Mouse (Mus musculus): ENCODE measurements around the gene Ano2.

Gene Ano2

DNA sequence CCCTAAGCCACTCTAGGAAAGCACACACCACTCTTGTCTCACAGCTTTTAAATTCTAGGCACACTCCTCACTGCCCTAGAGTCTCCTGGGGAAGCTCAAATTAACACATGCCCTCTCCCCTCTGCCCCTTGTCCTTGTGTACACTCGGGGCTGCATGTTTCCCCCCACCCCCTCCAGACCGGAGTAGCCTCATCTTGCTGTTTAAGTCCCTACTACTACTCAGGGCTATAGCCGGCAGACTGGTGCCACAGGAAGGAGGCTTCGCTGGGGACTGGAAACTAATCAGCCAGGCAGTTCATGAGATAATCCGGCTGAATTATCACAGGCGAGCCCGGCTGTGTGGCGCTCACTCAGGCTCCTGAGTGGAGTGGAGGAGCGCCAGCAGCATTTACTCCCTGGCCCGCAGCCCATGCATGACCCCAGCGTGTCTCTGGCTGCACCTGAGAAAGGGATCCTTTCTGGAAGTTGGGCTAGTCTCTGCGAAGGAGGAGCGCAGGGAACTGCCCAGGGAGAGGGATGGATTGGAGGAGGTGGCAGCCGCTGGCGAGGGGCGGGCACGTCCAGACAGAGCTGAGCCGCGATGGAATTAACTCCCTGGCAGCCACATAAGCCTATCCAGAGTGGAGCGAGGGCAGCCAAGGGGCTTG is at the start of gene Ano2:
Gene Ano2 (plus strand): TSS at position 363 of the 647 bp plus-strand sequence.
- no peak for DNase-seq (ENCODE audit: low spot score)

DNA sequence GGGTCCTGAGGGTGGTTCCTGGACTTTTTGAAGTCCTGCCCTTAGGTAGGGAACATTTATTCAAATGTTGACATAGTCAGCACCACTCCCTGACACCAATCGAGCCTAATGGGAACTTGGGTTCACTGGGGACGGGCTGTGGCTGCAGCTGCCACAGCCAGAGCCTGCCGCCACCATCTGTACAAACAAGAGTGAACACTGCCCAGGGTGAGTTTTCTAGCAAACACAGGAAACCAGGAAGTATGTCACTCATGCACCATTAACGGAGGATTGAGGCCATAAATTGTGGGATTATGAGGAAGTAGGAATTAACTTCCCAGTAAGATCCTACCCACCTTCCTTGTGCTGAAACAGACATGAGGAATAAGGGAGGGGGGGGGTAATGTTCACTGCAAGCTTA is 49.7 kb upstream of the Ano2 start:
- no peak for DNase-seq (ENCODE audit: low spot score)

DNA sequence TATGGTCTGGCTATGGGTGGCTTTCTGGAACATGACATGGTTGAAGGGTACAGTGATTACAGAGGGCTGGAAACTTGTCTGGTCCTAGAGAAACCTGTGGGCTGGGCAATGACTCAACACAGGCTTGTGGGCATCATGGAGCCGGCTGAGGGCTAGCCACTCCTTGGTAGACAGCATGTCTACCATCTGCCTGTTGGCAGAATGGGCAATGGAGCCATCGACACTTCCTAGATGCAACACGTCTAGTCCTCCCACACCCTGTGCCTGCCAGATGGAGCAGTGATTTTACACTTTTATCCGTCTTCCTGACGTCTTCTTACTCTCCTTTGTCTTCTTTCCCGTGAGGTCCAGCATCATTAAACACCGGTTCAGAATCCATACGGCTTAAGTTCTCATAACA is 49.1 kb upstream of the Ano2 start:
- DNase-seq (ENCODE audit: low spot score) = no peak

DNA sequence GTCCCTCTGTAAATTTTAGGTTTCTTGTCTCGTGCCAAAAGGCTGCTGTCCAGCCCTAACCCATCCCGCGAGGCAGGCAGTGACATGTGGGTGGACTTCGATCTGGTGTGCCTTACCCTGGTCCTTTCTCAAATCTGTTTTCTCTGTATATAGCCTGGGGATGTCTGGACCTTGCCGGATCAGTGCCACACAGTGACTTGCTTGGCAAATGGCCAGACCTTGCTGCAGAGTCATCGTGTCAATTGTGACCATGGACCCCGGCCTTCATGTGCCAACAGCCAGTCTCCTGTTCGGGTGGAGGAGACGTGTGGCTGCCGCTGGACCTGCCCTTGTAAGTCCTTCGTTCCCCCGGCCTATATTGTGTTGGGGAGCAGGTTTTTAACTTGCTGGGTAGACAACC is 41.3 kb upstream of the Ano2 start:
- DNase-seq (ENCODE audit: low spot score) = no peak

DNA sequence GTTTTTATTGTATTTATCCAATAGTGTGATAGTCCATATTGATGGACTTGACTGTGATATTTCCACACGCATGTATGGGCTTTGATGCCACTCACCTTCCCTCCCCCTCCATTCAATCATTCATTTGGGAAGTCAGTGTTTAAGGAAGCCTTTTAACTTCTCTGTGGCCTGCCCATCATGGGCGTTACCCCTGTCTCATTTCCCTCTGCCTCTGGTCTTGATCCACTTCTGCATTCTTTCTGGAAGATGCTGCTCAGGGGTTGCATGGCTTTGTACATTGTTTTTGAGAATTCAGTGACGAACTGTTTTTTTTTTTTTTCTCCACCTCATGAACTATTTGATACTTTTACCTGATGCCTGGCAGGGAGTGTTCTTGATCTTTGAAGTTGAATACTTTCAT is 38.9 kb upstream of the Ano2 start:
- no peak for DNase-seq (ENCODE audit: low spot score)

DNA sequence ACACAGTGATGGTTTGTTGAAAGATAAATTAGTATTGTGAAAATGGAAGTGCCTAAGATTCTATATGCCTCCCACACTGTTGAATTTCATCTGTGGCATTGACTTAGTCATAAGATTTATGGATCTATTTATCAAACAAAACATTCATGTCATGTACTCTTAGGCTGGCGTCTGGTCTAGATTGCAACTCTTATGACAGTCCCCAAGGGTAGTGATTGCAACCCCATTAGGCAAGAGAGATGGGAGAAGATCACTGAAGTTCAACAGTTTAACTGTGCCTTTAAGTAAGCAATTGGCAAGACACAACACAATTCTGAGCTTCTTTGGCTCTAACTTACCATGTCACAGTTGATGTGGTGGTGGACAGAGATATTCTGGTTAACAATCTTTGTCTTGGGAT is 36.8 kb upstream of the Ano2 start:
- DNase-seq (ENCODE audit: low spot score) = no peak

DNA sequence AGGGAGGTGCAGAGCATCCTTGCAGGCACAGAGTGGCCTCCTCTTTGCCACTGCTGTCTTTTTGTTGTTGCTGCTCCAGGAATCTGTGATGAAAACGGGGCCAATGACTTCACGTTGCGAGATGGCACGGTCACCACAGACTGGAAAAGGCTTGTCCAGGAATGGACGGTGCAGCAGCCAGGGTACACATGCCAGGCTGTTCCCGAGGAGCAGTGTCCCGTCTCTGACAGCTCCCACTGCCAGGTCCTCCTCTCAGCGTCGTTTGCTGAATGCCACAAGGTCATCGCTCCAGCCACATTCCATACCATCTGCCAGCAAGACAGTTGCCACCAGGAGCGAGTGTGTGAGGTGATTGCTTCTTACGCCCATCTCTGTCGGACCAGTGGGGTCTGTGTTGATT is 33.3 kb upstream of the Ano2 start:
- DNase-seq (ENCODE audit: low spot score) = no peak

DNA sequence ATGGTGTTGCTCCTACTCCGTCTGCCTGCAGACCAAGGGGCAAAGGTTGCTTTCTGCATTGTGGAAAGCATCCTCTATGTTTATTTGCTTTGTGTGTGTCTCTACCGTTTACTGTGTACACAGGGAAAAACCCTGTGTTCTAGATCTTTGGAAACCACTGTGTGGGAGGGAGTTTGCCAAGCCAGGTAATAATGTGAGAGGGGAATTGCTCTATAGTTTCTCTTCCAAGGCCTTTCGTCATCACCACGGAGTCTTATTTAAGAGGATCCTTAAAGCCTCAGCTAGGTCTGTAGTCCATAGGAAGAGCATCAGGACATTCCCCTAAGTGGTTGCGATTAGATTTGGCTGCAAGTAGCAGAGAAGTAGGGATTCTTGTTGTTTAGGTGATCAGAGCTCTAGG is 32.3 kb upstream of the Ano2 start:
- DNase-seq (ENCODE audit: low spot score) = no peak

DNA sequence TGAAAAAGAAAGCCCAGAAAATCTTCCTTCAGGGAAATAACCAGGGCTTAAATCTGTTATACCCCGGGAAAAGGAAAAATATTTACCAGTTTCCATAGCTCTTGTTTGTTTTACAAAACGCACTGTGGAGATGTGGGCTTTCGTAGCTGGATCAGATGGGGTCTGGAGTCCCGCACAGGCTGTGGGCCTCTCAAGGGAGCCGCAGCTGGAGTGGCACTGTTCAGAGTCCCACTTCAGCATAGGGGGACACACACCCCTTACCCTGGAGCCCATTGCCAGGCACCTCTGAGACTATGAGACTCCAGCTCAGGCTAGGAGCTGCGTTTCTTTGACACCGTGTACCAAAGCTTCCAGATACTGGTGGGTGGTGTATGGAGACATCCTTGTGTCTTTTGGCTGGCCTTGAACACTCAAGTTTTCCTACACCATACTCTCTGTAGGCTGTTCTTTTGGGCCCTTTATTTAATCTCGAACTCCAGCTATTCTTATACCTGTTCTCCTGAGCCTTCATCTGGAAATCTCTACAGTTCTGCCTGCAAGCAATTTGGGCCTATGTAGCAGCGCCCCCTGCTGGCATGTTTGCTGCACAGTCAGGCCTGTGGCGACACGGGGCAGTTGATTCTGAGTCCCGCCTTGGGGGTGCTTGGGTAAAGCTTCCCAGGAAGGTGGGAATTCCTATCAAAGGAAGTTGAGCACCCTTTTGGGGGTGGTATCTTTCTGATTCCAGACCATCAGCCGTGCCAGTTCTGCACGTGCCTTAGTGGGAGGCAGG is 28.9 kb upstream of the Ano2 start:
- DNase-seq (ENCODE audit: low spot score) = peak; percentile 66

DNA sequence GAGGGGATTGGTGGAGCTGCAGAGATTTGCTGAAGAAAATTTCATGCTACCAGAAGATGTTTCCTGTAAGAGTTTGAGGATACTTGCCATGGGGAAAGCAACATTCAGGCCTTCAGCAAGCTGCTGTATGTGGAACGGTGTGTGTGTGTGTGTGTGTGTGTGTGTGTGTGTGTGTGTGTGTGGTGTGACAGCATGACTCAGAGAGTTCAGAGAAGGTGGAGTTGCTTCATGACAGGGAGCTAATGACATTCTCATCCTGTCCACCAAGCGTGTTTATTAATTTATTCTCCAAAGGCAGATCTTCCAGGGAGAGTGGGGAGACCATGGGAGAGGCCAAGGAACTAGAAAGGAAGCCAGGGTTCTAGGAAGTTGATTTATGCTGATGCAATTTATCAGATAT is 26.3 kb upstream of the Ano2 start:
- no peak for DNase-seq (ENCODE audit: low spot score)

DNA sequence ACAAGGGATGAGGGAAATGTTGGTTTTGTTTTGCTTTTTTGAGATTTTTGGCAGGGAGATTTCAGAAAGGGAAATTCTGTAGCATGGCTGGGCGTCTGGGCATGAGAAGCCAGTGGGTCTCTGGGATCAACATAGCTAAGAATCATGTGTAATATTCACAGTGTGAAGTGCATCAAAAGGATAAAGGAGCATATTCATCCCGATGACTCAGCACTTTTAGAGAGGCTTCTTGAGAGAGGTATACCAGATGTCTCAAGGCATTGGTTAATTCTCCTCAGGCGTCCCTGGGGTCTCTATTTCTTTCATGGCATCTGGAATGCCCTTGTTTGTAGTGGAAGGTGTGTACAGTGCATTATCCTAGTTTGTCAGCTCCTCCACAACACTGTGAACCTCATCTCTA is 18.4 kb upstream of the Ano2 start:
- DNase-seq (ENCODE audit: low spot score) = no peak

DNA sequence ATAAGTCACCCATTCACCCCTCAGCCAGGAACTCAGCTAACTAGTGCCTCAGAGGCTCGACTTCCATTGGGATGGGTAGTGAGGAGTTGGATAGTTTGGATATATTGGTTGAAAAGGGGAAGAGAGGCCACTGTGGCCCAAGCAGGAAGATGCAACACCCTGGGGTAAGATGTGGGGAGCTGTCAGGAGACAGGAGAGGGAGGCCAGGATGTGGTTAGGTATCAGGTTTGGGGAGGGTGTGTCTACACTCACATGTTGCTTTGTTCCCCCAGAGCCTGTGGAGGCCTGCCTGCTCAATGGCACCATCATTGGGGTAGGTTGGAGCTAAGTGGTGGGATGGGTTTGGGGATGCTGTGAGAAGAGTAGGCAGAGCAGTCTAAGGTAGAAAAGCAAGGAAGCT is 11.7 kb upstream of the Ano2 start:
- DNase-seq (ENCODE audit: low spot score) = no peak

DNA sequence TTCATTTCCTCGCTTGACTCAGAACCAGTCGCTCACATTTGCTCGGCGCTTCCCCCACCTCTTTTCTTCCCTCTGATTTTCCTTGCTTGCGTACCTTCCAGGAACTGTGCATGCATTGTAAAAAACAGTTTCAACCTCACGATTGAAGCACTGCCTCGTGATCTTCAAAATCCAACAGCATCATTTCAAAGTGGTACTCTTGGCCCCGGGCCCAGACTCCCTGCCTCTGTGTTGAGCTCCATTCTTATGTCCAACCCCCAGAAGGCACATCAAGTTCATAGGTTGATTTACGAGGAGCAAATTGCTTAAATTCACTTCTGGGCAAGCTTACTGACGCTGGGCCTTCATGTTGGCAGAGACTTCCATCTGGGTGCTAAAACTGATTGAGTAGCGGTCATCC is 9.6 kb upstream of the Ano2 start:
- DNase-seq (ENCODE audit: low spot score) = no peak

DNA sequence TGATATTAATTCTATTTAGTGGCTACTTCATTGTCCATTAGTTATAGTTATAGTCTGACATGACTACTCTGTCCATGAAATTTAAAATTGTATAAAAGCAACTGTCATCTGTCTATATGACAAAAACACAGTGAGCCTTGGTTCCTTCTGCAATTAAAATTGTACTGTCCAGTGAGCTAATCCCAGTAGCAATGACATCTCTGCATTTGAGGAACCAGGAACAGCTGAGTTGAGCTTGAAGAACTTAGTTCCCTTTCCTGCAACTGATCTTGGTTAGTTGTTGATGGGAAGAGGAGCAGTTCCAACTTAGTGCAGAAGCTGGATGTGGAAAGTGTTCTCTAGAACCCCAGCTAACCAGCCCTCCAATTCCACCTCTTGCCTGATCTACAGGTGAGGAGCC is 4.8 kb upstream of the Ano2 start:
- DNase-seq (ENCODE audit: low spot score) = no peak

DNA sequence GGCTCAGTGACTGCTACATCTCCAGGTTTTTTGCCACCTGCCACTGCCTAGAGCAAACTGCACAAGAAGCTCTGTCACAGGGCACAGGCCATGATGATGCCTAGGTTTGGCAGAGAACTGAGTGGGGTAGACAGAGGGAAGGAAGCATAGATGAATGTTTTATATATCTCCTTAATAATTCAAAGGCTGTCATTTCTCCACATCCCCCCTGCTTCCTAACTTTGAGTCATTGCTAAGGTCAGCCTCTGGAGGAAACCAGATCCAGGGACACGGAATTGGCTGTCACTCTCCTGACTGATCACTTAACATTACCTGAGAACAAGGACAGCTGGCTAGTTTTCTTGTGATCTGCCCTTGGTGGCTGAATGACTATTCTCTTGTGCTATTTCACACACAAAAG is 2.2 kb upstream of the Ano2 start:
- no peak for DNase-seq (ENCODE audit: low spot score)

DNA sequence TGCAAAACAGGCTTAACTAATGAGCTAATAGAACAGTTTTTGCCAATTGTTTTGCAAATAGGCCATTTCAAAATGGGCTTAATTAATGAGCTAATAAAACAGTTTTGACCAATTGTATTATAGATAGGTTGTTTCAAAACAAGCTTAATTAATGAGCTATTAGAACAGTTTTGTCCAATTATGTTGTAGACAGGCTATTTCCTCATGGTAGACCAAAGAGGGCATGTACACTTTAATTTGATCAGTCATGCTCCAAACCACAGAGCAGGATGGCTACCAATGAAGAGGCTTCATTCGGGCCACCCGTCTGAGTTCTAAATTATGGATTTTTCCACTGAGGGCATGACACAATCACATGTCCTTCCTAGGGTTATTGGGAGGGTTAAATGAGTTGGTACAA is 10.9 kb downstream of the Ano2 start:
- no peak for DNase-seq (ENCODE audit: low spot score)

DNA sequence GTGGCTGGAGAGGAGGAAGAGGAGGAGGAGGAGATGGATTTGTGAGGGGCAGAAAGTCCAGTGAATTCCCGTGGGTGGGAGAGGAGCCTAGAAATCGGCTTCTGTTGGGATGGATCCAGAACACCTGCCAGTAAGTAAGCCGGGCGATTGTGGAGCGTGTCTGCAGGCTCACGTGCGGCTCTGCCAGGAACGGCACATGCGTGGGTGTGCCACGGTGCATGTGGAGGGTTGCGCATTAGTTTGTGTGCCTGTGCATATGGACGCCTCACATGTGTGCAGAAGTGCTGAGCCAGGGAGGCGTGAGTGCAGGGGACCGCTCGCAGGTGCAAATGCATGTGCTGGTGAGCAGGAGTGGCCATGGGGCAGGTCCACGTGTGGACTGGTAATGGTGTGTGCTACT is 21.0 kb downstream of the Ano2 start:
- no peak for DNase-seq (ENCODE audit: low spot score)

DNA sequence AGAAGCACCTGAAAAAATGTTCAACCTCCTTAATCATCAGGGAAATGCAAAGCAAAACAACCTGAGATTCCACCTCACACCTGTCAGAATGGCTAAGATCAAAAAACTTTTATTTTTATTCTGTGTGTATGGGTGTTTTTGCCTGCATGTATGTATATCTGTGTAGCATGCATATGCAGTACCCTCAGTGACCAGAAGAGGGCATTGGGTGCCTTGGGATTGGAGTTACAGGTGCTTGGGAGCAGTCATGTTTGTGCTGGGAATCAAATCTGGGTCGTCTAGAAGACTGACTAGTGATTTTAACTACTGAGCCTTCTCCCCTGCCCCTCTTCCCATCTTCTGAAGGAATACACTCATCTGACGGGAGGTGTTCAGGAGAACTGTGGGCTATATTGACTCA is 36.2 kb downstream of the Ano2 start:
- no peak for DNase-seq (ENCODE audit: low spot score)

DNA sequence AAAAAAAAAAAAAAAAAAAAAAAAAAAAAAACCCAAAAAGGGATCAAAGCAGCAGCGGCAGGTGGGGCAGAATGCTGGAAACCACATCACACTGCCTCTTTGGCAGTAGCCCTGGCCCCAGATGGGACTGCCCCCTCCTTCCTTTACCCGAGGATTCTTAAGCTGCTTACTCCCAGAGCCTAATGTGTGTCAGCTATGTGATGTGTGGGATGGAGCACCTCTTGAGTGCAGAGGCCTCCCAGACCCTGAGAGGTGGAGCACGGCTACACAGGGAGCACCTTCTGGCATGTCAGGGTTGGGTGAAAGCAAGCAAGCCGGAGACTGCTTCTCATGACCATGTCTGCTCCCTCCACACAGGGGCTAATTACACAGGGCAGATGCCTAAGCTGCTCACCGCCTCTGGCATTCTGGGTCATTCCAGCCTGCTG is 37.3 kb downstream of the Ano2 start:
- no peak for DNase-seq (ENCODE audit: low spot score)

DNA sequence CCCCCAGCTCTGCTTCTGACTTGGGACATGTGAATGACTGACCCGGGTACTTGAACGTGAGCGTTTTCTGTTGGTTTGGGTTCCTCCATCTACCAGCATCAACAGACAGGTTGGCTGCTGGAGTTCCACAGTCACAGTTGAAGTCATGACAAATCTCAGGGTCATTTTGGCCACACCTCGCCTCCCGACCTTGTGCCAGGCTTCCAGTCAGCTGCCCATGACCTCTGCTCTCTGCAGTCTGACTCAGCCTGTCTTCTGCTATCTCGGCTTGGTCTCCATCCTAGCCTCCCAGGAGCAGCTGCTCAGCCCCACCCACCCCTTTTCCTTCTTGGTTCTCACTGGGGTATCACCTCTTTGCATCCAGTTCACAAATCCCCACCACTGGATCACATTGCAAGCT is 39.3 kb downstream of the Ano2 start:
- DNase-seq (ENCODE audit: low spot score) = no peak

DNA sequence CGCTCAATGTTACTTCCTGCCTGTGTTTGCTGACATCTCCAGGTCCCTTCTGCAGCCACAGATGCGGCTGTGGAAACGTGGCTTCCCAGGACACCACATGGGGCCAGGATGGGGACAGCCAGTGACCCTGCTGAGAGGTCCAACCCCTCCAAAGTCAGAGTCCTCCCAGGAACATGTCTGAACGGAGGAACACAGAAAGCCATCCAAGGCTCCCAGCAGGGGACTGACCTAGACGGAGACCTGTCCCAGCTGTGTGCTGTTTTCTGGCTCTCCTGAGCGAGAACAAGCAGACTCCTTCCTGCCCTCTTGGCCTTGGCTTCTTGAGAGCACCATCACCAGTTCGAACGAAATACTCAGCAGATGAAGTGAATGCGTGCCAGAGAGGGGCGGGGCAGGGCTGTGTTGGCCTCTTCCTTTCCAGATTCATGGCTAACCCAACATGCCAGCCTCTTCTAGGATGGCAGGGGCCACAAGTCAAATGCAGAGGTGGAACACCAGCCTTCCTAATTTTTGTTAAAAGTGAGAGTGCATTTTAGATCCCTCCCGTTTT is 39.8 kb downstream of the Ano2 start:
- DNase-seq (ENCODE audit: low spot score) = no peak

DNA sequence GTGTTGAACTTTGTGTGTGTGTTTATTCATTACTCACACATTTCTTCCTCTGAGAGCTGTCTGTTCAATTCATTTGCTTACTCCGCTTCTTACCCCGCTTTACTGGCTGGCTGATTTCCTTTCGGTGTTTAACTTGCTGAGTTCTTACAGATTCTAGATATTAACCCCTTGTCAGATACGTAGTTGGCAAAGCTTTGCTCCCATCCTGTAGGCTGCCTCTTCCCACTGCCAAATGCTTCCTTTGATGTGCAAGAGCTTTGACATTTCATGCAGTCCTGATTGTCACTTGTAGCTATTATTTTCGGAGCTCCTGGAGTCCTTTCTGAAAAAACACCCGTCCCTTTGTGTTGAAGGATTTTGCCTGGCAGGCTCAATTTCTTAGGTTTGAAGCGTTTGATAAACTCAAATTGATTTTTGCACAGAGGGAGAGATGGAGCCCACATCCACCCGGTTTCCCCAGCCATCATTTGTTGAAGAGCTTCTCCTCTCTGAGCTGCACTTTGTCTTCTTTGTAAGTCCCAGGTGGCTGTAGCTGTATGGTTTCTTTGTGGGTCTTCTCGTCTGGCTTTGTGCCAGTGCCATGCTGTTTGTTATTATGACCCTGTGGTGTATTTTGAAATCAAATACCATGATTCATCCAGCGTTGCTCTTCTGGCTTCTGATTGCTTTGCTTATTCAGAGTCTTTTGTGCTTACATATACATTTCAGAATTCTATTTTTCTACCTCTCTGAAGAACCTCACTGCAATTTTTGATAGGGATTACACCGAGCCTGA is 47.5 kb downstream of the Ano2 start:
- no peak for DNase-seq (ENCODE audit: low spot score)
